Mouse (Mus musculus) myocyte (in vitro differentiated cells): ENCODE data around the gene Zfp365. TPM values are rescaled to one million over a fixed set of nuclear protein-coding genes. Genes with fewer than 3 reads are reported as not detected.

ENCODE experiments used
- H3K27me3 ChIP-seq: one replicate; pipeline ENCODE4 v1.6.1; 2011; ENCODE audit not compliant: control insufficient read depth, insufficient read depth, insufficient read length
- H3K36me3 ChIP-seq: one replicate; pipeline ENCODE4 v1.6.1; 2011; ENCODE audit not compliant: control insufficient read depth, insufficient read depth
- H3K4me2 ChIP-seq: one replicate; pipeline ENCODE4 v1.6.1; 2011; ENCODE audit warnings: low read depth, control low read depth
- H3K4me3 ChIP-seq: one replicate; pipeline ENCODE4 v1.5.1; 2011; ENCODE audit warnings: mild to moderate bottlenecking, control low read depth, moderate library complexity
- H3K79me2 ChIP-seq: one replicate; pipeline ENCODE4 v1.6.1; 2011; ENCODE audit not compliant: control insufficient read depth, insufficient read depth
- H3ac ChIP-seq: one replicate; pipeline ENCODE4 v1.6.1; 2011; ENCODE audit not compliant: control insufficient read depth, insufficient read length
- CEBPB ChIP-seq: IDR thresholded peaks from 2 replicates; pipeline ENCODE4 v1.6.1; 2011; ENCODE audit warnings: mild to moderate bottlenecking, moderate library complexity; ENCODE audit not compliant: poor library complexity, insufficient read depth, severe bottlenecking
- E2F4 ChIP-seq: IDR thresholded peaks from one replicate; pipeline ENCODE4 v1.6.1; 2011; ENCODE audit warnings: mild to moderate bottlenecking, control low read depth, moderate library complexity; ENCODE audit not compliant: insufficient read depth
- MAX ChIP-seq: IDR thresholded peaks from one replicate; pipeline ENCODE4 v1.6.1; 2011; ENCODE audit warnings: low read depth, mild to moderate bottlenecking, control low read depth
- MYOD1 ChIP-seq, 3 experiments: IDR thresholded peaks; one replicate each; pipeline ENCODE4 v1.6.1; 2011; ENCODE audit warnings: control low read depth in 2 of 3, low read depth in 2 of 3, mild to moderate bottlenecking in 2 of 3, moderate library complexity in 1 of 3; ENCODE audit not compliant: insufficient read length in 2 of 3, control insufficient read depth in 1 of 3
- MYOG ChIP-seq, 3 experiments: IDR thresholded peaks; one replicate each; pipeline ENCODE4 v1.6.1; 2011; ENCODE audit warnings: control low read depth in 2 of 3, low read depth in 2 of 3, mild to moderate bottlenecking in 2 of 3; ENCODE audit not compliant: insufficient read length in 2 of 3, control insufficient read depth in 1 of 3, insufficient read depth in 1 of 3
- POLR2A ChIP-seq: IDR thresholded peaks from one replicate; pipeline ENCODE4 v1.6.1; 2011; ENCODE audit warnings: low read depth, mild to moderate bottlenecking, control low read depth, moderate library complexity; ENCODE audit not compliant: insufficient read length
- POLR2AphosphoS2 ChIP-seq: IDR thresholded peaks from one replicate; pipeline ENCODE4 v1.6.1; 2011; ENCODE audit warnings: low read depth, control low read depth; ENCODE audit not compliant: insufficient read length
- REST ChIP-seq: IDR thresholded peaks from one replicate; pipeline ENCODE4 v1.6.1; 2011; ENCODE audit warnings: mild to moderate bottlenecking, control low read depth, moderate library complexity; ENCODE audit not compliant: insufficient read depth, insufficient read length
- SRF ChIP-seq: IDR thresholded peaks from one replicate; pipeline ENCODE4 v1.6.1; 2011; ENCODE audit warnings: low read depth; ENCODE audit not compliant: control insufficient read depth, insufficient read length
- TCF12 ChIP-seq: IDR thresholded peaks from one replicate; pipeline ENCODE4 v1.6.1; 2011; ENCODE audit warnings: mild to moderate bottlenecking, control low read depth; ENCODE audit not compliant: poor library complexity, insufficient read depth, severe bottlenecking
- TCF3 ChIP-seq: IDR thresholded peaks from one replicate; pipeline ENCODE4 v1.6.1; 2011; ENCODE audit warnings: low read depth, control low read depth; ENCODE audit not compliant: insufficient read length
- USF1 ChIP-seq: IDR thresholded peaks from one replicate; pipeline ENCODE4 v1.6.1; 2011; ENCODE audit warnings: low read depth, mild to moderate bottlenecking, control low read depth, moderate library complexity
- polyA plus RNA-seq: library from polyadenylated mRNA; unstranded; fragments of >200 nt; fragmentation: generic; extraction: Trizol; gene quantifications from one replicate; pipeline ENCODE4 v1.2.1, GENCODE M21; 2012; ENCODE audit warnings: missing spikeins

The Zfp365 gene
- polyA plus RNA-seq, 1 experiment: 11.1 TPM

DNA sequence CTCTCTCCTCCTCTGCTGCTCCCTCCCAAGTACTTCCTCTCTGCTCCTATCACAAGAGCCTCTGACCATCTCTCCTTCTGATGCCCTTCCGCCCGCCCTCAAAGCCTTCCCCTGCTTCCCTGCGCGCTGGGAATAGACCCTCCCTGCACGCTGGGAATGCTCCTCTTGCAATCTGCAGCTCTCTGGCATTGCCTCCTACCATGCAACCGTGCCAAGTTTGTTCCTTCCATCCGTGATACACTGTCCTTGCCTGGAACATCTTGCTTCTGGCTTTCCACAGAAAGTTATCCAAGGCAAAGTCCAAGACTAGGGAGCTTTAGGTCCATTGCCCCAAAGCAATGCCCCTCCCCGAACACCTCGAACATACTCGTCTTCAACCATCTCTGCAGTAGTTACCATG is 19.2 kb downstream of the Zfp365 start:
- Histone ChIP-seq H3ac (no peak overlapping the region), H3K79me2 (no peaks in the 10 kb centered on the region), H3K36me3 (peaks cover 32% of the 10 kb centered on the region), H3K4me2 (no peak overlapping the region), H3K4me3 (no peak overlapping the region), H3K27me3 (no peaks in the 10 kb centered on the region)
- TF ChIP-seq CEBPB: no peak

DNA sequence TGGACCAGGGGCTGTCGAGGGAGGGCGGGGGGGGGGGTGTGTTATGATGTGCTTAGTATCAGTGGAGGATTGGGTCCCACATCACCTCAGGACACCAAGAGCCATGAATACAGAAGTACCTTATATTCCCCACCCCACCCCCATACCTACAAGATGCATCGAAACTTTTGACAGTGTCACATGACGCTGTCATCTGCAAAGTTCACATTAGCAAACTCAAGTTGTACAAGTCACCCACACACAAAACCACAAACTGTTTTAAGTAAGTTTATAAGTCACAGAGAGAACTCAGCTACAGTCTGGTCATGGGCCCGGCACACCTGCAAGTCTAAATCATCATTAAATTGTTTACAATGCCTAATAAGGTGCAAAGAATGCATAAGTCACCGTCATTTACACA is 21.3 kb downstream of the Zfp365 start:
- Histone ChIP-seq H3K27me3 (no peaks in the 10 kb centered on the region), H3ac (no peak overlapping the region), H3K36me3 (peaks cover 23% of the 10 kb centered on the region), H3K79me2 (no peaks in the 10 kb centered on the region), H3K4me2 (no peak overlapping the region), H3K4me3 (no peak overlapping the region)
- TF ChIP-seq POLR2A (no peak), TCF3 (no peak), MYOD1 (IDR thresholded peaks at IDR 0.05; ENCODE audit: control insufficient read depth in 1 of 3, insufficient read length in 2 of 3, low read depth in 2 of 3) (no peak), MAX (no peak), REST (no peak), MYOG (IDR thresholded peaks at IDR 0.05; ENCODE audit: control insufficient read depth in 1 of 3, insufficient read depth in 1 of 3, insufficient read length in 2 of 3, low read depth in 2 of 3) (no peak), CEBPB (no peak), SRF (no peak), POLR2AphosphoS2 (no peak), USF1 (no peak), E2F4 (no peak), TCF12 (no peak)

DNA sequence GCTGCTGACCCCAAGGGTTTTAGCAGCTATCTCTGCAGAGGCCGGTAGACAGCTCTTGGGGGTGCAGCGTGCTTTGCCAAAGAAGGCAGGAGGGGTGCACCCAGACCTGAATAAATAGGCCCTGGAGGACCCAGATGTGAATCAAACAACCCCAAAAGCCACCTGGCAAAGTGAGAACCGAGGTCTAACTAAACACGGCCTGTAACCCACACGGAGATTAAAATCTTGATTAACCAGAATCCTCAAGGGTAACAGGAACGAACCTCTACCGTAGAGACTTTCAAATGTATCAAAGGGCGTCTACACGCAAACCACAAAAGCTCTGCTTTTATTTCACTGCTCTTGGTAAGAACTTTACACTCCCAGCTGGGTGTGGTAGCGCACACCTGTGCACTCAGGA is 24.5 kb downstream of the Zfp365 start:
- H3K36me3 ChIP-seq: peaks cover 7% of the 10 kb centered on the region
- H3K4me2 ChIP-seq: no peak overlapping the region
- no peak overlapping the region for H3ac ChIP-seq
- no peaks in the 10 kb centered on the region for H3K27me3 ChIP-seq
- no peak overlapping the region for H3K4me3 ChIP-seq
- TF ChIP-seq REST (no peak), SRF (no peak), CEBPB (no peak)
- no peaks in the 10 kb centered on the region for H3K79me2 ChIP-seq

DNA sequence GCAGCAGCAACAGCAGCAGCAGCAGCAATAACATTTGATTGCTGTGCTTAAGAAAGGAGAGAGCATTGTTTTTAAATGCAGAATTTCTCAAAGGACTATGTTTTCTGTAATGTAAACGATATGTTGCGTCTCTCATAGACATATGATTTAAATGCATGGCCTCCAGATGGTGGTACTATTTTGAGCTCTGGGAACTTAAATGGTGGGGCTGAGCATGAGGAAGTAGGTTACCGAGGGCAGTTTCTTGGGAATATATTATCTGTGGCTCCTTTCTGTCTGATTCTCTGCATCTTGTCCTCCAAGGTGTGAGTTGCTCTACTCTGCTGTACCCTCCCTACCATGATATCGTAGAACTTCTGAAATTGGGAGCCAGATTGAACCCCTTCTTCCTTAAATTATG is 31.8 kb downstream of the Zfp365 start:
- TF ChIP-seq REST (no peak), SRF (no peak), POLR2AphosphoS2 (no peak), MYOD1 (IDR thresholded peaks at IDR 0.05; ENCODE audit: control insufficient read depth in 1 of 3, insufficient read length in 2 of 3, low read depth in 2 of 3) (no peak), MAX (no peak), POLR2A (no peak), USF1 (no peak), CEBPB (no peak), TCF12 (no peak), MYOG (IDR thresholded peaks at IDR 0.05; ENCODE audit: control insufficient read depth in 1 of 3, insufficient read depth in 1 of 3, insufficient read length in 2 of 3, low read depth in 2 of 3) (no peak), E2F4 (no peak), TCF3 (no peak)
- Histone ChIP-seq H3K36me3 (no peaks in the 10 kb centered on the region), H3K79me2 (no peaks in the 10 kb centered on the region)

DNA sequence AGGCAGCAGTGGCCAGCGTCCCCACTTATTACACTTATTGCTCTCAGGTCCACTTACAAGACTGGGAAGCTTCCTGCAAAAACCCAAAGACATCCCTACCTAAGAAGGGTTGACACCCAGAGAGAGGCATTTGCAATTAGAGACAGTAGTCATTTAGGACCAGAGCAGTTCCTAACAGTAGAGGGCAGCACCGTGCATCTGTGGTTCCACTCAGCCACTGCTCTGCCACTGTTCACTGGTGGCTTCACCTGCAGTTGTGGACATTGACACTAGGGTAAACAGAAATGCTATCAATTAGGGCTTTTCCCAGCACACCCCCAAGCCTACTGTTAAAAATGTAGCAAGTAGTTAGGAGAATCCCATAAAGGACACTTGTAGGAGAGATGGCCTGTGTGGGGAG is 40.7 kb downstream of the Zfp365 start:
- H3K4me2 ChIP-seq: no peak overlapping the region
- no peaks in the 10 kb centered on the region for H3K36me3 ChIP-seq
- no peak overlapping the region for H3ac ChIP-seq
- H3K79me2 ChIP-seq: no peaks in the 10 kb centered on the region
- H3K27me3 ChIP-seq: no peaks in the 10 kb centered on the region
- no peak overlapping the region for H3K4me3 ChIP-seq
- TF ChIP-seq REST (no peak), MYOD1 (IDR thresholded peaks at IDR 0.05; ENCODE audit: control insufficient read depth in 1 of 3, insufficient read length in 2 of 3, low read depth in 2 of 3) (peak in 1 of 3 experiments; percentile 16), MYOG (IDR thresholded peaks at IDR 0.05; ENCODE audit: control insufficient read depth in 1 of 3, insufficient read depth in 1 of 3, insufficient read length in 2 of 3, low read depth in 2 of 3) (peak in 1 of 3 experiments; percentile 33)

More for the DNA sequence above, 31.8 kb downstream of the Zfp365 start:
- no peaks in the 10 kb centered on the region for H3K27me3 ChIP-seq
- no peak overlapping the region for H3ac ChIP-seq
- H3K4me2 ChIP-seq: no peak overlapping the region
- no peak overlapping the region for H3K4me3 ChIP-seq
